Mouse (Mus musculus) small intestine, adult 2 months (tissue): ENCODE data around the gene Rabgef1.

Experiments used
- CTCF ChIP-seq: fragments of 200-500 bp; IDR thresholded peaks from 2 replicates; pipeline ENCODE4 v1.5.1; 2012; ENCODE audit warnings: low read depth, mild to moderate bottlenecking, control low read depth, inconsistent platforms, low read length, moderate library complexity, mixed read lengths; ENCODE audit not compliant: insufficient replicate concordance, insufficient read length; ENCODE audit errors: extremely low read depth
- POLR2A ChIP-seq: fragments of 200-500 bp; IDR thresholded peaks from 2 replicates; pipeline ENCODE4 v1.6.1; 2012; ENCODE audit warnings: low read depth, mild to moderate bottlenecking, control low read depth, inconsistent platforms, low read length, moderate library complexity

DNA sequence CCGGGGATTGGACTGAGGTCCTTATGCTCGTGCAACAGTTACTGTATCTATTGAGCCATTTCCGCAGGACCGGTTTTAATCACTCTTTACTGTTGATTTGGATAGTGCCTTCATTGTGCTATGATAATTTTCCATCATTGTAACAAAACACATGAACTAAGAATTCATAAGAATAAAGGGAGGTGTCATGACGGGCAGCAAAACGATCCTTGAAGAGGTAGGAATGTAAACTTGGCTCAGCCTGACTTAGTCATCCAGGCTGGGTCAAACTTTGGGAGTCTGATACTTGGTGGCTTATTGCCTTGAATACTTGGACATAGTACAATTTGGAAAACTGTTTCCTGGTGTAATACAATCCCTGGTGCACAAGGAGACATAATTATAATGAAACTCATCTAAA, 13.7 kb downstream of the Rabgef1 start:
- TF ChIP-seq CTCF, result no peak
- TF ChIP-seq POLR2A, result no peak
